In the genomic region with DNA sequence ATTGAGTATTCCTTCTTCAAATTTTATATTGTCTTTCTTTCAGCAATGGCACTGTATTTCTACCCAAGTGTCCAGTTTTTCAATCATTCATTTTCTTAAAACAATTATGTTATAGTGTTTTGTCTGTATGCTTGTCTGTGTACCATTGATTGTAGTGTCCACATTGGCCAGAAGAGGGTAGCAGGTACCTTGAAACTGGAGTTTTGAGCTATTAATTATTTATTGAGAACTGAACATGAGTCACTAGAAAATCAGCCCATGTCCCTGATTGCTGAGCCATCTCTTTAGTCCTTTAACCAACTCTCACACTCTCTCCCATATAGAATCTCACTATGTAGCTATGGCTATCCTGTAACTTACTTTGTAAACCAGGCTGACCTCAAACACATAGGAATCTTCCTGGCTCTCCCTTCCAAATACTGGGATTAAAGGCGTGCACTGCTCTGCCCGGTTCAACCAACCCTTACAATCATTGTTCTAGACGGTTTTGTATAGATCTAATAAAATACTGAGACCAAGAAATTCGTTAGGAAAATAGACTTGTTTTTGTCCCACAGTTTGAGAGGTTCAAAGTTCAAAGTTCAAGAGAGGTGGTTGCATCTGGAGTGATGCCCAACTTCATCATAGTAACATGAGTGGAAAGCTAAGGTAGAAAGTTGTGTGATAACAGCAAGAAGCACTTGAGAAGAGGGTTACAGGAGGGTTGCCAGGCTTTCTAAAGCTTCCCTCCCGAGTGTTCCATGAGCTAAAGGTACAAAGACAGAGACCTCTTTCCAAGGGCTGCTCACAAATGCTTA, we compare ENCODE assay signal across 14 mouse cellular contexts.
A peak's percentile ranks its signal among the peaks of the same experiment; 100 is the strongest.
DNase-seq lines count a peak whose midpoint lies in the region; ATAC-seq and TF ChIP-seq lines count a peak whose summit lies in the region.
"Had no signal": no experiment of that assay in that cellular context is flagged by ENCODE, and none has a peak within 500 bp of the region (broad histone marks: within the 10 kb centered on the region; RNA-seq: fewer than 3 reads in every experiment).

No protein-coding gene starts in this region.

- H3K27ac ChIP-seq in hindbrain, embryonic 14.5 days = no peak overlapping the region
- no peak overlapping the region for H3K27ac ChIP-seq in hindbrain, embryonic 12.5 days
- no peak overlapping the region for H3K27ac ChIP-seq in liver, postnatal 0 days (ENCODE audit: low read depth)
- H3K27ac ChIP-seq: hindbrain, embryonic 15.5 days had no signal

- H3K36me3 ChIP-seq in hindbrain, embryonic 14.5 days (replicated peaks; ENCODE audit: control insufficient read depth, insufficient read depth) = no peaks in the 10 kb centered on the region
- H3K36me3 ChIP-seq in hindbrain, embryonic 12.5 days = no peaks in the 10 kb centered on the region
- no peaks in the 10 kb centered on the region for H3K36me3 ChIP-seq in liver, postnatal 0 days (replicated peaks; ENCODE audit: insufficient read depth, low read length)
- H3K36me3 ChIP-seq: hindbrain, embryonic 15.5 days had no signal

- no peaks in the 10 kb centered on the region for H3K9me3 ChIP-seq in hindbrain, embryonic 14.5 days (ENCODE audit: control insufficient read depth, low read length)
- H3K9me3 ChIP-seq in hindbrain, embryonic 12.5 days (replicated peaks) = no peaks in the 10 kb centered on the region
- no peaks in the 10 kb centered on the region for H3K9me3 ChIP-seq in liver, postnatal 0 days (ENCODE audit: low read length)
- H3K9me3 ChIP-seq: hindbrain, embryonic 15.5 days had no signal

- TF ChIP-seq EP300 in liver, postnatal 0 days (IDR thresholded peaks at IDR 0.05; ENCODE audit: low read depth) = no peak

- H3K4me1 ChIP-seq in hindbrain, embryonic 14.5 days (replicated peaks; ENCODE audit: control insufficient read depth, insufficient read depth, low read length) = no peaks in the 10 kb centered on the region
- no peaks in the 10 kb centered on the region for H3K4me1 ChIP-seq in hindbrain, embryonic 12.5 days
- H3K4me1 ChIP-seq in liver, postnatal 0 days (ENCODE audit: insufficient read depth) = no peaks in the 10 kb centered on the region
- H3K4me1 ChIP-seq: hindbrain, embryonic 15.5 days had no signal

- no peaks in the 10 kb centered on the region for H3K27me3 ChIP-seq in hindbrain, embryonic 14.5 days (ENCODE audit: control insufficient read depth, insufficient read depth, low read length)
- H3K27me3 ChIP-seq in hindbrain, embryonic 12.5 days = no peaks in the 10 kb centered on the region
- H3K27me3 ChIP-seq in liver, postnatal 0 days (ENCODE audit: insufficient read depth, low read length) = no peaks in the 10 kb centered on the region
- H3K27me3 ChIP-seq: hindbrain, embryonic 15.5 days had no signal

- no peak for ATAC-seq in hindbrain, embryonic 14.5 days (ENCODE audit: low FRiP score)
- no peak for ATAC-seq in hindbrain, embryonic 12.5 days (ENCODE audit: low FRiP score)
- no peak for ATAC-seq in liver, postnatal 0 days
- ATAC-seq: midbrain, embryonic 16.5 days had no signal

- peak; percentile 53 for DNase-seq in hindbrain, embryonic 14.5 days (ENCODE audit: low spot score)
- no peak for DNase-seq in liver, postnatal 0 days
- no peak for DNase-seq in liver
- DNase-seq in ZHBTc4 (ENCODE audit: low read depth, low spot score) = peak; percentile 7
- no peak for DNase-seq in heart, postnatal 4 days
- no peak for DNase-seq in adrenal gland, adult 2 months
- DNase-seq: layer of hippocampus, postnatal 36 days; lung, postnatal 14 days; right cerebral cortex, postnatal 25 days; thymus, postnatal 4 days had no signal

- no peak overlapping the region for H3K4me3 ChIP-seq in hindbrain, embryonic 14.5 days (replicated peaks; ENCODE audit: low read length)
- no peak overlapping the region for H3K4me3 ChIP-seq in hindbrain, embryonic 12.5 days
- H3K4me3 ChIP-seq in liver, postnatal 0 days (ENCODE audit: low read depth, low read length) = no peak overlapping the region
- H3K4me3 ChIP-seq: hindbrain, embryonic 15.5 days had no signal

- peak; percentile 33 for TF ChIP-seq CTCF in liver, postnatal 0 days (IDR thresholded peaks at IDR 0.05; ENCODE audit: low read depth)

- H3K9ac ChIP-seq in hindbrain, embryonic 14.5 days = no peak overlapping the region
- H3K9ac ChIP-seq in hindbrain, embryonic 12.5 days = no peak overlapping the region
- H3K9ac ChIP-seq in liver, postnatal 0 days (replicated peaks) = no peak overlapping the region
- H3K9ac ChIP-seq: hindbrain, embryonic 15.5 days had no signal

- H3K4me2 ChIP-seq in hindbrain, embryonic 14.5 days (replicated peaks) = no peak overlapping the region
- H3K4me2 ChIP-seq in hindbrain, embryonic 12.5 days (replicated peaks) = no peak overlapping the region
- no peak overlapping the region for H3K4me2 ChIP-seq in liver, postnatal 0 days (ENCODE audit: low read depth, low read length)
- H3K4me2 ChIP-seq: hindbrain, embryonic 15.5 days; liver, embryonic 11.5 days had no signal

- 73% methylated on average over 5 of the region's 5 CpGs for WGBS in hindbrain, embryonic 14.5 days
- WGBS in hindbrain, embryonic 12.5 days = 70% methylated on average over 5 of the region's 5 CpGs
- 57% methylated on average over 5 of the region's 5 CpGs for whole genome bisulfite sequencing in liver, postnatal 0 days (ENCODE audit: insufficient replicate concordance)

Comparison
In these comparisons a context has a peak if more than half of its experiments do, and no peak if none do; other contexts are left out.
1. DNase-seq: peak in hindbrain, embryonic 14.5 days (single experiment) and ZHBTc4 (single experiment); none in liver, postnatal 0 days (single experiment), liver (single experiment), heart, postnatal 4 days (single experiment) and adrenal gland, adult 2 months (single experiment).